Mouse (Mus musculus) liver, embryonic 14.5 days (tissue): ENCODE measurements around the gene Ccdc110.

Experiments used
- CTCF ChIP-seq: IDR thresholded peaks from 2 replicates; pipeline ENCODE4 v1.5.1; 2016; ENCODE audit warnings: antibody characterized with exemption, low read depth, control low read depth
- EP300 ChIP-seq: IDR thresholded peaks from 2 replicates; pipeline ENCODE4 v1.6.1; 2016; ENCODE audit warnings: antibody characterized with exemption, low read depth

DNA sequence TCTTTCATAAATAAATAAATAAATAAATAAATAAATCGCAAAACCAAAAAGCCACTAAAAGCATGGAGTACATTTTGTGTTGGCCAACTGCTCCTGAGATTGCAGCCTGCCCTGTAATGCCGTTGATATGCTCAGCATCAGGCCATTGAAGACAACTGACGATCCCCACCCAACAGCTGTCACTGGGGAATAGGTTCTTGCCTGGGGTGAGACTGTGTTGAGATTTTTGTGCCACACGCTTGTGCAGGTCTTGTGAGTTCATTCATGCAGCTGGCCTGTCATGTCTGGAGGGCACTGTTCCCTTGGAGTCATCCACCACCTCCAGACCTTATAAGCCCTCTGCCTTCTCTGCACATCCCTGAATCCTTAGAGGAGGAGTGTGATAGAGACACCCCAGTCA, 11.9 kb downstream of the Ccdc110 start:
- TF ChIP-seq EP300 (no peak), CTCF (no peak)
